Mouse (Mus musculus) CH12.LX (cell line): ENCODE measurements around the gene Nme3.

Source experiments
- BHLHE40 ChIP-seq: IDR thresholded peaks from 2 replicates; pipeline ENCODE4 v1.6.1; 2011; ENCODE audit warnings: mild to moderate bottlenecking, low read depth, low read length, improper control_type of control experiment
- E2F4 ChIP-seq: IDR thresholded peaks from 2 replicates; pipeline ENCODE4 v1.6.1; 2011; ENCODE audit warnings: low read depth, low read length, improper control_type of control experiment; ENCODE audit not compliant: insufficient replicate concordance
- EP300 ChIP-seq: IDR thresholded peaks from 2 replicates; pipeline ENCODE4 v1.6.1; 2011; ENCODE audit warnings: low read length, improper control_type of control experiment
- GABPA ChIP-seq: IDR thresholded peaks from 2 replicates; pipeline ENCODE4 v1.6.1; 2012; ENCODE audit warnings: low read depth, low read length, improper control_type of control experiment, inconsistent platforms; ENCODE audit not compliant: insufficient replicate concordance
- MAX ChIP-seq: IDR thresholded peaks from 2 replicates; pipeline ENCODE4 v1.6.1; 2011; ENCODE audit warnings: low read length, improper control_type of control experiment
- MEF2A ChIP-seq: IDR thresholded peaks from 2 replicates; pipeline ENCODE4 v1.6.1; 2014; ENCODE audit warnings: low read depth, mild to moderate bottlenecking, inconsistent platforms, low read length, improper control_type of control experiment, borderline replicate concordance

GRCm38 (mm10) chr17:24936259-24937237 is 40.2 kb downstream of the Nme3 start, which contains the start of gene Mapk8ip3:
- TF ChIP-seq GABPA (no peak), MAX (peak; percentile 18; the same call in 1 of the 2 replicates), MEF2A (0 out of 2 replicates have a peak, but pooled peaks have one; percentile 7), BHLHE40 (no peak), E2F4 (no peak), EP300 (no peak)
